Mouse (Mus musculus) embryonic facial prominence, embryonic 11.5 days (tissue): Measurements from ENCODE around the gene Myo1e. TPM values are rescaled to one million over a fixed set of nuclear protein-coding genes. Genes with fewer than 3 reads are reported as not detected.

Source experiments
- ATAC-seq: fragments of 200-750 bp; cut with Nextera tagmentation; replicated peaks from 2 replicates; pipeline ENCODE4 v1.8.0; 2017; ENCODE audit warnings: low read depth; ENCODE audit not compliant: insufficient number of reproducible peaks, low FRiP score, low TSS enrichment
- DNase-seq: peaks from one replicate; pipeline ENCODE4 v3.0.0-alpha.2; 2015; ENCODE audit warnings: low spot score
- H3K27ac ChIP-seq: fragments of 300-500 bp; sonication (generic); replicated peaks from 2 replicates; pipeline ENCODE4 v1.5.1; 2014; ENCODE audit warnings: mild to moderate bottlenecking, low read depth, low read length, control low read depth
- H3K27me3 ChIP-seq: fragments of 300-500 bp; sonication (generic); 2 replicates; pipeline ENCODE4 v1.6.1; 2014; ENCODE audit warnings: mild to moderate bottlenecking, low read length, moderate library complexity, mixed read lengths; ENCODE audit not compliant: control insufficient read depth, insufficient read depth
- H3K36me3 ChIP-seq: fragments of 300-500 bp; sonication (generic); replicated peaks from 2 replicates; pipeline ENCODE4 v1.6.1; 2014; ENCODE audit warnings: low read depth, mild to moderate bottlenecking, low read length, moderate library complexity, mixed read lengths; ENCODE audit not compliant: control insufficient read depth, insufficient read depth
- H3K4me1 ChIP-seq: fragments of 300-500 bp; sonication (generic); 2 replicates; pipeline ENCODE4 v1.6.1; 2014; ENCODE audit warnings: low read length, mixed read lengths; ENCODE audit not compliant: control insufficient read depth, insufficient read depth
- H3K4me2 ChIP-seq: fragments of 300-500 bp; sonication (generic); 2 replicates; pipeline ENCODE4 v1.6.1; 2014; ENCODE audit warnings: low read depth, mild to moderate bottlenecking, control low read depth, low read length, moderate library complexity
- H3K4me3 ChIP-seq: fragments of 300-500 bp; sonication (generic); 2 replicates; pipeline ENCODE4 v1.5.1; 2014; ENCODE audit warnings: low read depth, low read length, control low read depth
- H3K9ac ChIP-seq: fragments of 300-500 bp; sonication (generic); replicated peaks from 2 replicates; pipeline ENCODE4 v1.6.1; 2014; ENCODE audit warnings: mild to moderate bottlenecking, control low read depth, low read length
- H3K9me3 ChIP-seq: fragments of 300-500 bp; sonication (generic); replicated peaks from 2 replicates; pipeline ENCODE4 v1.6.1; 2016; ENCODE audit warnings: mild to moderate bottlenecking, low read length, inconsistent platforms, mixed read lengths; ENCODE audit not compliant: control insufficient read depth
- WGBS: fragments of 180-500 bp; shearing (Covaris S2); extraction: QIAGEN DNeasy Blood & Tissue Kit; methylation state at CpG from one replicate; pipeline ENCODE4 v1.1.7; 2014; 5-methylcytosine and 5-hydroxymethylcytosine counted together
- polyA plus RNA-seq: library from polyadenylated mRNA; unstranded; fragments of >200 nt; fragmentation: Nextera tagmentation; extraction: Ambion mirVana; gene quantifications from 2 replicates; pipeline ENCODE4 v1.2.1, GENCODE M21; 2014

Myo1e gene
- polyA plus RNA-seq, 1 experiment from 2014 or later = 14.8 TPM

GRCm38 (mm10) chr9:70242112-70242862, 35.1 kb downstream of the Myo1e start:
- DNase-seq (no peak), ATAC-seq (no peak)
- no peaks in the 10 kb centered on the region for H3K27me3 ChIP-seq
- no peak overlapping the region for H3K9ac ChIP-seq
- no peak overlapping the region for H3K4me2 ChIP-seq
- 0 out of 2 replicates have a peak overlapping the region, but pooled peaks have one; percentile 28 for H3K27ac ChIP-seq
- H3K36me3 ChIP-seq = no peaks in the 10 kb centered on the region
- 69% methylated on average over 4 of the region's 4 CpGs for WGBS
- H3K4me1 ChIP-seq = no peaks in the 10 kb centered on the region
- H3K4me3 ChIP-seq = no peak overlapping the region
- no peaks in the 10 kb centered on the region for H3K9me3 ChIP-seq

- Histone ChIP-seq H3K27me3 (no peaks in the 10 kb centered on the region), H3K36me3 (no peaks in the 10 kb centered on the region), H3K9me3 (no peaks in the 10 kb centered on the region), H3K4me1 (no peaks in the 10 kb centered on the region), H3K4me2 (no peak overlapping the region), H3K4me3 (no peak overlapping the region), H3K27ac (no peak overlapping the region), H3K9ac (no peak overlapping the region)
- 77% methylated on average over 8 of the region's 8 CpGs for WGBS
- ATAC-seq (no peak), DNase-seq (no peak)
Measured at GRCm38 (mm10) chr9:70243241-70243640, 36.1 kb downstream of the Myo1e start.

GRCm38 (mm10) chr9:70243708-70244107, 36.6 kb downstream of the Myo1e start:
- Histone ChIP-seq H3K4me3 (no peak overlapping the region), H3K9me3 (no peaks in the 10 kb centered on the region), H3K27ac (no peak overlapping the region), H3K36me3 (no peaks in the 10 kb centered on the region), H3K9ac (no peak overlapping the region), H3K27me3 (no peaks in the 10 kb centered on the region), H3K4me2 (no peak overlapping the region), H3K4me1 (no peaks in the 10 kb centered on the region)
- DNase-seq (no peak), ATAC-seq (no peak)
- WGBS = 78% methylated on average over 2 of the region's 2 CpGs

- WGBS = 76% methylated on average over 7 of the region's 7 CpGs
Measured at GRCm38 (mm10) chr9:70244115-70244514, 37.0 kb downstream of the Myo1e start.

GRCm38 (mm10) chr9:70245040-70245439, 37.9 kb downstream of the Myo1e start:
- no peak for DNase-seq
- no peaks in the 10 kb centered on the region for H3K9me3 ChIP-seq
- H3K36me3 ChIP-seq = no peaks in the 10 kb centered on the region
- H3K27ac ChIP-seq = no peak overlapping the region
- H3K4me3 ChIP-seq = no peak overlapping the region
- no peaks in the 10 kb centered on the region for H3K27me3 ChIP-seq
- 94% methylated on average over 9 of the region's 9 CpGs for WGBS
- no peak for ATAC-seq
- H3K4me1 ChIP-seq = no peaks in the 10 kb centered on the region
- no peak overlapping the region for H3K4me2 ChIP-seq
- H3K9ac ChIP-seq = no peak overlapping the region

More at GRCm38 (mm10) chr9:70244115-70244514, 37.0 kb downstream of the Myo1e start:
- H3K9ac ChIP-seq = no peak overlapping the region
- DNase-seq (no peak), ATAC-seq (no peak)
- H3K27me3 ChIP-seq = no peaks in the 10 kb centered on the region
- H3K9me3 ChIP-seq = no peaks in the 10 kb centered on the region
- H3K4me2 ChIP-seq = no peak overlapping the region
- no peaks in the 10 kb centered on the region for H3K4me1 ChIP-seq
- H3K4me3 ChIP-seq = no peak overlapping the region
- no peak overlapping the region for H3K27ac ChIP-seq
- no peaks in the 10 kb centered on the region for H3K36me3 ChIP-seq

- Histone ChIP-seq H3K4me1 (no peaks in the 10 kb centered on the region), H3K4me2 (no peak overlapping the region), H3K4me3 (no peak overlapping the region), H3K27me3 (no peaks in the 10 kb centered on the region), H3K36me3 (no peaks in the 10 kb centered on the region), H3K27ac (no peak overlapping the region), H3K9me3 (no peaks in the 10 kb centered on the region), H3K9ac (no peak overlapping the region)
- ATAC-seq (no peak), DNase-seq (no peak)
- WGBS = 61% methylated on average over 10 of the region's 10 CpGs
Measured at GRCm38 (mm10) chr9:70246427-70246826, 39.3 kb downstream of the Myo1e start.

- DNase-seq = no peak
- Histone ChIP-seq H3K36me3 (no peaks in the 10 kb centered on the region), H3K4me1 (no peaks in the 10 kb centered on the region), H3K9me3 (no peaks in the 10 kb centered on the region), H3K4me2 (no peak overlapping the region), H3K9ac (no peak overlapping the region), H3K4me3 (no peak overlapping the region), H3K27ac (no peak overlapping the region), H3K27me3 (no peaks in the 10 kb centered on the region)
- no peak for ATAC-seq
- 83% methylated on average over 6 of the region's 6 CpGs for WGBS
Measured at GRCm38 (mm10) chr9:70248046-70248445, 40.9 kb downstream of the Myo1e start.

GRCm38 (mm10) chr9:70248826-70249225, 41.7 kb downstream of the Myo1e start:
- ATAC-seq (no peak), DNase-seq (no peak)
- Histone ChIP-seq H3K9me3 (no peaks in the 10 kb centered on the region), H3K4me1 (no peaks in the 10 kb centered on the region), H3K36me3 (no peaks in the 10 kb centered on the region), H3K4me2 (no peak overlapping the region), H3K4me3 (no peak overlapping the region), H3K9ac (no peak overlapping the region), H3K27ac (no peak overlapping the region), H3K27me3 (no peaks in the 10 kb centered on the region)
- 82% methylated on average over 4 of the region's 4 CpGs for WGBS
